Mouse (Mus musculus) small intestine, adult 2 months (tissue): ENCODE data around the gene Plppr3. TPM values are rescaled to one million over a fixed set of nuclear protein-coding genes. Genes with fewer than 3 reads are reported as not detected.

ENCODE experiments used
- H3K27ac ChIP-seq: fragments of 200-500 bp; 2 replicates; pipeline ENCODE4 v1.5.1; 2012; ENCODE audit warnings: low read depth, low read length, control low read depth, inconsistent platforms; ENCODE audit not compliant: insufficient read depth
- H3K27me3 ChIP-seq: fragments of 200-500 bp; 2 replicates; pipeline ENCODE4 v1.6.1; 2012; ENCODE audit warnings: mild to moderate bottlenecking, moderate library complexity, low read length, inconsistent platforms; ENCODE audit not compliant: control insufficient read depth, insufficient read depth
- H3K36me3 ChIP-seq: fragments of 200-500 bp; 2 replicates; pipeline ENCODE4 v1.6.1; 2012; ENCODE audit warnings: mild to moderate bottlenecking, low read length, control low read depth, inconsistent platforms; ENCODE audit not compliant: control insufficient read depth, insufficient read depth
- H3K4me1 ChIP-seq: fragments of 200-500 bp; 2 replicates; pipeline ENCODE4 v1.6.1; 2012; ENCODE audit warnings: low read length, inconsistent platforms, mixed read lengths; ENCODE audit not compliant: control insufficient read depth, insufficient read depth, insufficient read length
- H3K4me3 ChIP-seq: fragments of 200-500 bp; 2 replicates; pipeline ENCODE4 v1.5.1; 2012; ENCODE audit warnings: low read depth, mild to moderate bottlenecking, control low read depth, inconsistent platforms, low read length, moderate library complexity
- CTCF ChIP-seq: fragments of 200-500 bp; IDR thresholded peaks from 2 replicates; pipeline ENCODE4 v1.5.1; 2012; ENCODE audit warnings: low read depth, mild to moderate bottlenecking, control low read depth, inconsistent platforms, low read length, moderate library complexity, mixed read lengths; ENCODE audit not compliant: insufficient replicate concordance, insufficient read length; ENCODE audit errors: extremely low read depth
- POLR2A ChIP-seq: fragments of 200-500 bp; IDR thresholded peaks from 2 replicates; pipeline ENCODE4 v1.6.1; 2012; ENCODE audit warnings: low read depth, mild to moderate bottlenecking, control low read depth, inconsistent platforms, low read length, moderate library complexity
- WGBS: fragments of 180-500 bp; shearing (Covaris S2); methylation state at CpG from one replicate; pipeline ENCODE4 v1.1.7; 2018; 5-methylcytosine and 5-hydroxymethylcytosine counted together
- polyA plus RNA-seq: library from polyadenylated mRNA; depleted of rRNA; stranded (reverse); fragments of >200 nt; gene quantifications from 2 replicates; pipeline ENCODE4 v1.2.3, GENCODE M21; 2012

Plppr3 gene
- polyA plus RNA-seq, 1 experiment: 5.3 TPM

DNA sequence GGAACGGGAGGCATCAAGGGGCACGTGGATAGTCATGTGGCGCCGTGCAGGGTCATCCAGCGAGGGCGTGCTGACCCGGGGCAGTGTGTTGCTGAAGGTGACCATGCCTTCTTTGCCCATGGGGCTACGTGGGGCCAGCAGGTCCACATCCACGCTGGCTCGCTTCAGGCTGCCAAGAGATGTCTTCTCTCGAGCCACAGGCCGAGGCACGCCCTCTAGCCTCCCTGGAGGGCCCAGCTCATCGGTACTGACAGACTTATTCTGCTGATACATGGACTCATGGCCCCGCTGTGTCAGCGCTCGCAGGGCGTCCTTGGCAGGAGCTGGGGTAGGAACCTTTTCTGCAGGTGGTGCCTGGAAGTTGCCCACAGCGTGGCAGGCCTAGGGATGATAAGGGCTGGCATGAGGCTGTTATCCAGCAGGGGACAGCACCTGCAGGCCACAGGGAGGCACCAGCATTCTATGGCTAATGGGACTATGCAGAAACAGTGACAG lies 8.6 kb downstream of the Plppr3 start:
- 39% methylated on average over 19 of the region's 19 CpGs for WGBS
- Histone ChIP-seq H3K4me1 (no peaks in the 10 kb centered on the region; the same call in 1 of the 2 replicates), H3K27me3 (no peaks in the 10 kb centered on the region), H3K36me3 (peaks cover 31% of the 10 kb centered on the region), H3K4me3 (no peak overlapping the region), H3K27ac (no peak overlapping the region)
- peak; percentile 34; the same call in 1 of the 2 replicates for TF ChIP-seq CTCF
- TF ChIP-seq POLR2A: no peak

DNA sequence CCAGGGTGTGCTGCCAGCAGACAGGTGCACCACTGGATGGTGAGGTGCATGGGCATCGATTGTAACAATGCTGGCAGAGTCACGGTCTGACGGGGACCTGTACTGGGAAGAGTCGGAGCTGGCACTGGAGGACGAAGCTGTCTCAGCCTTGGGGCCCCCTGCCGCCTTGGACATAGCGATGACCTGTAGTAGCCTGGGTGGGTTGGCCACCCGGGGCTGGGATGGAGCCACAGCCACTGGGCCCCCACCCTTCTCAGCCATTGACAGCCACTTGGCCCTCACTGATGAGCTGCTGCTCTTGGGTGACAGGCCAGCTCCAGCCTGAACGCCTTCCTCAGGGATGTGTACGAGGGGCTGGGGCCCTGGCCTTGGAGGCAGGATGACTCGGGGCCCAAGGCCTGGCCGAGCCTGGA lies 9.2 kb downstream of the Plppr3 start:
- no peak overlapping the region for H3K4me3 ChIP-seq
- no peaks in the 10 kb centered on the region for H3K27me3 ChIP-seq
- no peak overlapping the region for H3K27ac ChIP-seq
- no peaks in the 10 kb centered on the region; the same call in 1 of the 2 replicates for H3K4me1 ChIP-seq
- TF ChIP-seq POLR2A (no peak), CTCF (no peak)
- H3K36me3 ChIP-seq: peaks cover 37% of the 10 kb centered on the region
- WGBS: 45% methylated on average over 12 of the region's 12 CpGs

DNA sequence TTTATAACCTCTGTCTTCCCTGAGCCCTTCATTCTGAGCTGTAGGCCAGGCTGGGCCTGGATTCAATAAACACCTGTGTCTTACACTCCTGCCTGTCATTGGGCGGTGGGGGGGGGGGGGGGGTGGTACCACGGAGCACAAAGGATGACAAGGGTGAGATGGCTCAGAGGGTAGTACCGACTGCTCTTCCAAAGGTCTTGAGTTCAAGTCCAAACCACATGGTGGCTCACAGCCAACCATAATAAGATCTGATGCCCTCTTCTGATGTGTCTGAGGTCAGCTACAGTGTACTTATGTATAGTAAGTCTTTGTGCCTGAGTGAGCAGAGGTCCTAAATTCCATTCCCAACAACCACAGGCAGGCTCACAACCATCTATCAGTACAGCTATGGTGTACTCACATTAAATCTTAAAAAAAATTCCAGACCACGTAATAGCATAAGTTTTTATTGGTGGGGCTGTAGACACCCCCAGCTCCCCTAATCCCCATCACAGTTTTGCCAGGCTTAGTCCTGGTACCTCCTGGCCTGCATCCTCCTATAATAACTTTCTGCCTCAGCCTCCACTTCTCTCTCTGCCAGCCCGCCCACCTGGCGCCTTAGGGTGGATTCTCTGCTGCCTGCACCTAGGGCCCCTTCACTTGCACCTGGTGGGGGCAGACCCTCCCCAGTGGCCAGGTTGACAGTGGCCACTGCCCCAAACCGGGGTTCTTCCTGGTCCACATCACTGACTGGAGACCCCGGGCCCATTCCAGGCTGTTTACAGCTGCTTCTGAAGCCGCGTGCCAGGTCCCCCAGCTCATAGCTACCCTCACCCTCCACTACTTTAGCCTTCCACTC lies 9.9 kb downstream of the Plppr3 start:
- no peak overlapping the region for H3K27ac ChIP-seq
- no peaks in the 10 kb centered on the region for H3K27me3 ChIP-seq
- H3K36me3 ChIP-seq: peaks cover 44% of the 10 kb centered on the region
- H3K4me3 ChIP-seq: no peak overlapping the region
- no peak for TF ChIP-seq POLR2A
- TF ChIP-seq CTCF: no peak
- WGBS: 45% methylated on average over 10 of the region's 10 CpGs
- H3K4me1 ChIP-seq: peaks cover 1% of the 10 kb centered on the region; the same call in 1 of the 2 replicates

DNA sequence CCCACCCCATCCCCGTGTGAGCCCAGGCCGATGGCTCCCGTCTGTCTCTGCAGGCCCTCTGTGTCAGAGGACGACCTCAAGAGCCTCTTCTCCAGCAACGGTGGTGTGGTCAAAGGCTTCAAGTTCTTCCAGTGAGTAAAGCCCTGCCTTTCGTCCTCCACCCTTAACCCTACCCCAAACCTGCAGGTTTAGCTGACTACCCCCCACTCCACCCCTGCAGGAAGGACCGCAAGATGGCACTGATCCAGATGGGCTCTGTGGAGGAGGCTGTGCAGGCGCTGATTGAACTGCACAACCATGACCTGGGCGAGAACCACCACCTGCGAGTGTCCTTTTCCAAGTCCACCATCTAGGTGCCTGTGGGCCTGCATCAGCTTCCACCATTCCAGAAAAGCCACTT lies 11.5 kb downstream of the Plppr3 start:
- H3K4me3 ChIP-seq: no peak overlapping the region
- H3K4me1 ChIP-seq: peaks cover 16% of the 10 kb centered on the region
- H3K36me3 ChIP-seq: peaks cover 59% of the 10 kb centered on the region
- no peak overlapping the region for H3K27ac ChIP-seq
- no peak for TF ChIP-seq POLR2A
- TF ChIP-seq CTCF: no peak
- WGBS: 68% methylated on average over 10 of the region's 10 CpGs
- H3K27me3 ChIP-seq: no peaks in the 10 kb centered on the region

DNA sequence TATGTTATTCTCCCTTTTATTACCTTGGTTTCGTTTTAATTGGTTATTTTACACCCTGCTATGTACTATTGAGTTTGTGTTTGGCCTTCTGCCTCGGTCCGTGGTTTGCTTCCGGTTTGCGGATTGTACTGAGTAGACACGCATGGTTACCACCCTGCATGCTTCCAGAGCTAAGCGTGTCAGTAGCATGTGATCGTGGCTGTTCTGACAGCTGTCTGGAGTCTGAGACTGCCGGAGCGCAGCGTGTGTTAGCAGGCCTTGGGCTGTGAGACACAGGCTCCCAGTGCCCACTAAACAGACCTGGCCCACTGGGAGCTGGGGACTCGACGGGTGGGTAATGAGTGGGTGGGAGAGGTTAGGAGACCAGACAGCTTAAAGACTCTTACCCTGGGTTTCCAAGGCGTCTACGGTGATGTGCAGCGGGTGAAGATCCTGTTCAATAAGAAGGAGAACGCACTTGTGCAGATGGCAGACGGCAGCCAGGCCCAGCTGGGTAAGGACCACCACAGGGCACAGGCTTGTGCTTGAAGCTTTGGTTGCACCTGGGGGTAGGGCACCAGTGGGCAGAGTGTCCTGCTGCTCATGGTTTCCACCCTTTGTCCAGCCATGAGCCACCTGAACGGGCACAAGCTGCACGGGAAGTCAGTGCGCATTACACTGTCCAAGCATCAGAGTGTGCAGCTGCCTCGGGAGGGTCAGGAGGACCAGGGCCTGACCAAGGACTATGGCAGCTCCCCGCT lies 12.2 kb downstream of the Plppr3 start:
- Histone ChIP-seq H3K4me3 (no peak overlapping the region), H3K4me1 (peaks cover 23% of the 10 kb centered on the region), H3K27me3 (no peaks in the 10 kb centered on the region), H3K36me3 (peaks cover 65% of the 10 kb centered on the region), H3K27ac (no peak overlapping the region)
- WGBS: 76% methylated on average over 23 of the region's 23 CpGs
- TF ChIP-seq POLR2A: no peak
- TF ChIP-seq CTCF: no peak

DNA sequence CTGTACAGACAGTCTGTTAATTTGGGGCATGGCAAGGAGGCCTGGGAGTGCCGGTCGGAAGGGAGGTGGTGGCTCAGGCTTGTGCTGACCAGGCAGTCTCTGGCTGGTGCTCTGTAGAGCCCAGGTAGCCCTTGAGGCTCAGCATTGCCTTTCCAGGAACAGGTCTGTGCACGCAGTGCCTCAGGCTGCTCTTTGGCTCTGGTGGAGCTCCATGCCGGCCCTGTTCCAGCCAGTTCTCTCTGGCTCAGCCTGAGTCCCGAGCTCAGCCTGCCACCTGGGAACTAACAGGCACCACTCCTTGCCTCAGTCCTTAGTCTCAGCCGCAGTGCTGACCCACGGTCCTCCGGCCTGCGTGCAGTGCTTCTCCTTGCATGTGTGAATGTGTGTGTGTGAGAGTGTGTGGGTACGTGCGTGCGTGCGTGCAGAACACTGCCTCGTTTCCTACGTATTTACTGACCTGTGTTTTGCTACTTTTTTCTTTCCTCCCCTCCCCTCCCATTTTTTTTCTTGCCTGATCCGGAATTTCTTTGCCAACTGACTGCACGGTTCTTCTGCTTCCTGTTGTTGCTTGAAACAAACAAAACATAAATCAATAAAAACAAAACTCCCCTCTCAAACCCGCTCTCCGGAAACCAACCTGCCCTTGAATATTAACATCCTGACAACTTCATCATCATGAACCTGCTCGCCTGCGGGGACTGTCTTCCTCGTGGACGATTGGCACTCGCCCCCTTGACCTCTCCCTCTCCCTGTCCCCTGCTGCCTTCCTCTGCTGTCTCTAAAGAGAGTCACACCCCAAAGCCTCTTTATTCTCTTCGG lies 13.0 kb downstream of the Plppr3 start:
- H3K27ac ChIP-seq: no peak overlapping the region
- no peak for TF ChIP-seq POLR2A
- no peak for TF ChIP-seq CTCF
- no peak overlapping the region for H3K4me3 ChIP-seq
- no peaks in the 10 kb centered on the region for H3K27me3 ChIP-seq
- 68% methylated on average over 25 of the region's 25 CpGs for WGBS
- peaks cover 30% of the 10 kb centered on the region for H3K4me1 ChIP-seq
- H3K36me3 ChIP-seq: peaks cover 73% of the 10 kb centered on the region
